Mouse (Mus musculus) midbrain, embryonic 14.5 days (tissue): ENCODE results near the gene Nme7. TPM values are rescaled to one million over a fixed set of nuclear protein-coding genes. Genes with fewer than 3 reads are reported as not detected.

Experiments
- ATAC-seq: fragments of 200-750 bp; cut with Nextera tagmentation; 2 replicates; pipeline ENCODE4 v1.8.0; 2017; ENCODE audit warnings: moderate number of reproducible peaks, moderate library complexity; ENCODE audit not compliant: low FRiP score, low TSS enrichment
- DNase-seq: peaks from one replicate; pipeline ENCODE4 v3.0.0-alpha.2; 2015
- H3K27ac ChIP-seq: fragments of 300-500 bp; sonication (generic); replicated peaks from 2 replicates; pipeline ENCODE4 v1.5.1; 2014; ENCODE audit warnings: mild to moderate bottlenecking, low read depth, low read length, moderate library complexity
- H3K27me3 ChIP-seq: fragments of 300-500 bp; sonication (generic); 2 replicates; pipeline ENCODE4 v1.6.1; 2014; ENCODE audit warnings: low read length, control low read depth, mixed read lengths; ENCODE audit not compliant: control insufficient read depth, insufficient read depth
- H3K36me3 ChIP-seq: fragments of 300-500 bp; sonication (generic); 2 replicates; pipeline ENCODE4 v1.6.1; 2014; ENCODE audit warnings: low read length, control low read depth; ENCODE audit not compliant: control insufficient read depth, insufficient read depth
- H3K4me1 ChIP-seq: fragments of 300-500 bp; sonication (generic); 2 replicates; pipeline ENCODE4 v1.6.1; 2014; ENCODE audit warnings: mild to moderate bottlenecking, antibody characterized with exemption, low read length, control low read depth; ENCODE audit not compliant: control insufficient read depth, insufficient read depth
- H3K4me2 ChIP-seq: fragments of 300-500 bp; sonication (generic); 2 replicates; pipeline ENCODE4 v1.6.1; 2014; ENCODE audit warnings: mild to moderate bottlenecking, low read length, moderate library complexity
- H3K4me3 ChIP-seq: fragments of 300-500 bp; sonication (generic); replicated peaks from 2 replicates; pipeline ENCODE4 v1.5.1; 2014; ENCODE audit warnings: low read depth, low read length
- H3K9ac ChIP-seq: fragments of 300-500 bp; sonication (generic); replicated peaks from 2 replicates; pipeline ENCODE4 v1.6.1; 2014; ENCODE audit warnings: mild to moderate bottlenecking, low read length, moderate library complexity
- H3K9me3 ChIP-seq: fragments of 300-500 bp; sonication (generic); 2 replicates; pipeline ENCODE4 v1.6.1; 2016; ENCODE audit warnings: low read length, control low read depth, mixed read lengths; ENCODE audit not compliant: control insufficient read depth
- WGBS: fragments of 180-500 bp; shearing (Covaris S2); extraction: QIAGEN DNeasy Blood & Tissue Kit; methylation state at CpG from one replicate; pipeline ENCODE4 v1.1.7; 2014; 5-methylcytosine and 5-hydroxymethylcytosine counted together
- polyA plus RNA-seq: library from polyadenylated mRNA; unstranded; fragments of >200 nt; fragmentation: Nextera tagmentation; extraction: Ambion mirVana; gene quantifications from 2 replicates; pipeline ENCODE4 v1.2.1, GENCODE M21; 2014

Gene Nme7
- polyA plus RNA-seq, 1 experiment from 2014 or later, result 29.4 TPM

DNA sequence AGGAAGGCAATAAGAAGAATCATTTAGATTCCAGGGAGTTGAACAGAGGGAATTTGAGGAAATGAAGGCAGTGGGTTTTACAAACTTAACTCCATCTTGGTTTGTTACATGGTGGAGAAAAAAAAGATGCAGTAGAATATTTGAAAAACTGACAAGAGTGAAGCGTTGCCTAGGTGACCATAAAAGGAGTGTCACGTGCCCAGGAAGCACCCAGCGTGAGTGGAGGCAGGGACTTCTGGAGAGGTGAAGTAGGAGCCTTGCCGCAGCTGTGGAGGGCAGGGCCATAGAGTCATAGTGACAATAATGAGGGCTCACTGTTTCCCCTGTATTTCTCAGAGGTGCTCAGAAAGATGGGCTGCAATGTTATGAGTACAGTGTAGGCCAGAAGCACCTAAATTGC lies 24.6 kb upstream of the Nme7 start:
- DNase-seq (no peak), ATAC-seq (no peak)
- Histone ChIP-seq H3K4me1 (no peaks in the 10 kb centered on the region), H3K27me3 (no peaks in the 10 kb centered on the region), H3K4me2 (no peak overlapping the region), H3K27ac (no peak overlapping the region), H3K36me3 (0 out of 2 replicates have a peak, but pooled peaks cover 15% of the 10 kb centered on the region), H3K9me3 (no peaks in the 10 kb centered on the region), H3K9ac (no peak overlapping the region), H3K4me3 (no peak overlapping the region)
- 74% methylated on average over 4 of the region's 4 CpGs for WGBS

DNA sequence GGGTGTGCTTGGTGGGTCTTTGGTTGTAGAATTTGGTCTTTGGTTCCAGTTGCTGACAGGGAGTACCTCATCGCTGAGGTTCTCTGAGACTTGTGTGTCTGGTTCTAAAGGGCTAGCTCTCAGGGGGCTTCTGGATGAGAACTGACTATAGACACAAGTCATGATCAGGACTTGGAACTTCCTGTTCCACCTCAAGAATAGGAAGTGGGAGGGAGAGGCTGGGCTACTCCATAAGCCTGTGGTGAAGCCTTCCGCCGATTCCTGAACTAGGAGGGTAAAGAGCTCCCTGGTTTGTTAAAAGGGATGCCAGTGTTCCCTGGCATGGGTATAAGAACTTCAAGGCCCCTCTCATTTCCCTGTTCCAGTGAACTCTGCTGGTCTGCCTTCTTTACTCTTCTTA lies 19.9 kb upstream of the Nme7 start:
- DNase-seq (no peak), ATAC-seq (no peak)
- 0 out of 2 replicates have a peak, but pooled peaks cover 19% of the 10 kb centered on the region for H3K36me3 ChIP-seq
- H3K4me2 ChIP-seq, result no peak overlapping the region
- H3K9me3 ChIP-seq, result no peaks in the 10 kb centered on the region
- H3K4me1 ChIP-seq, result no peaks in the 10 kb centered on the region
- H3K9ac ChIP-seq, result no peak overlapping the region
- WGBS, result 98% methylated on average over 3 of the region's 3 CpGs
- H3K27me3 ChIP-seq, result no peaks in the 10 kb centered on the region
- H3K27ac ChIP-seq, result no peak overlapping the region
- H3K4me3 ChIP-seq, result no peak overlapping the region

GRCm38 (mm10) chr1:164287406-164287805 lies 16.5 kb upstream of the Nme7 start:
- WGBS, result 56% methylated on average over 15 of the region's 15 CpGs
- no peaks in the 10 kb centered on the region for H3K9me3 ChIP-seq
- DNase-seq (no peak), ATAC-seq (no peak)
- 0 out of 2 replicates have a peak overlapping the region, but pooled peaks have one; percentile 9 for H3K9ac ChIP-seq
- no peaks in the 10 kb centered on the region for H3K4me1 ChIP-seq
- H3K36me3 ChIP-seq, result peaks cover 28% of the 10 kb centered on the region
- no peak overlapping the region for H3K4me3 ChIP-seq
- H3K27me3 ChIP-seq, result no peaks in the 10 kb centered on the region
- H3K27ac ChIP-seq, result no peak overlapping the region
- H3K4me2 ChIP-seq, result no peak overlapping the region

DNA sequence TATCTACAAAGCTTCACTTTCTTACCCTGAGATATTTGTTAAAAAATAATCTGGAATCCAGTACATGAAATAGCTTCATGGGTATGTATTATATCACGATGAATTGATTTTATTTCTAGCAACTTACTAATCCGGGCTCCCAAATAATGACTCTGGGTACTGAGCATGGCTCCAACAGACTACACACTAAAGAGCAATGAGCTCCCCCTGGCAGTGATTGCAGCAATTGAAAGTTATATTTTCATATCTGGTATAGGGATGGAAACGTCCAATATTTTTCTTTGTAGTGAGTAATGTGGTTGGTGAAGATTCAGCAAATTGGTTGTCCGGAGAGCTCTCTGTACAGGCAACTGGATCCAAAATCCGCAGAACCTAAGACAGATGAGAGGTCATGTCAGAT lies 11.9 kb upstream of the Nme7 start:
- 92% methylated on average over 5 of the region's 5 CpGs for whole genome bisulfite sequencing
- Histone ChIP-seq H3K4me1 (no peaks in the 10 kb centered on the region), H3K36me3 (peaks cover 60% of the 10 kb centered on the region), H3K27ac (no peak overlapping the region), H3K4me2 (no peak overlapping the region), H3K4me3 (no peak overlapping the region), H3K27me3 (no peaks in the 10 kb centered on the region), H3K9ac (no peak overlapping the region), H3K9me3 (no peaks in the 10 kb centered on the region)
- ATAC-seq (no peak), DNase-seq (no peak)

DNA sequence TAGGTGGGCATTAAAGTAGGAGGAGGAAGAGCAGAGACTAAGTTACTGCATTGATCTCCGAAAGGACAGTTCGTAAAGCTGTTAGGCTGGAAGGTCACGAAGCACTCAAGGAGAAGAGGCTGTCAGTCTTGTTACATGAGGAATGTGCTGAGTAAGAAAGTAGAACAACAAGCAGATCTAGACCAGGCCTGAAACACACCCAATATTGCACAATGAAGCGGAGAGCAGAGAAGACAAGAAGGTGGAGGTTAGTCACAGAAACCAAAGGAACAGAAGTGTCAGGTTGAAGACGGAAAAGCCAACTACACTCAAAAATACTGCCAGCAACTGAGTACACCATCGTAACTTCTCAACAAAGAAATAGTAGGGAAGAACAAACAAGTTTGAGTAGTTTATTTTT lies 9.8 kb upstream of the Nme7 start:
- no peak for DNase-seq
- no peak overlapping the region for H3K4me2 ChIP-seq
- H3K27ac ChIP-seq, result no peak overlapping the region
- peaks cover 76% of the 10 kb centered on the region for H3K36me3 ChIP-seq
- 95% methylated on average over 6 of the region's 6 CpGs for WGBS
- no peaks in the 10 kb centered on the region for H3K27me3 ChIP-seq
- H3K9me3 ChIP-seq, result no peaks in the 10 kb centered on the region
- no peaks in the 10 kb centered on the region for H3K4me1 ChIP-seq
- ATAC-seq, result no peak
- H3K9ac ChIP-seq, result no peak overlapping the region
- no peak overlapping the region for H3K4me3 ChIP-seq

DNA sequence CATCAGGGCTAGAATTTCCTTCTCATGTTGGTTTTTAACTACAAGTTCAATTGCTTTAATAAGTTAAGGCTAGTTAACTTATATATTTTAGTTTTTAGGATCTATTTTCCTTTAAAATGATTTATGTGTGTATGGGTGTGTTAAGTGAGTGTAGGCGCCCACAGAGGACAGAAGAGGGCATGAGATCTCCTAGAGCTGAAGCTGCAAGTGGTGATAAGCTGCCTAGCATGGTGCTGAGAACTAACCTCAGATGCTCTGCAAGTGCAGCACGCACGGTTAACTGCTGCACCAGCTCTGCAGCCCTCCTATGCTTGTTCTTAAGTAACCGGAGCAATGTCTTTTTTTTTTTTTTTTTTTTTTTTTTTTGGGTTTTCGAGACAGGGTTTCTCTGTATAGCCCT lies 7.4 kb upstream of the Nme7 start:
- no peaks in the 10 kb centered on the region for H3K4me1 ChIP-seq
- no peak overlapping the region for H3K4me3 ChIP-seq
- H3K36me3 ChIP-seq, result peaks cover 83% of the 10 kb centered on the region
- H3K27ac ChIP-seq, result no peak overlapping the region
- H3K9ac ChIP-seq, result no peak overlapping the region
- DNase-seq, result no peak
- 94% methylated on average over 4 of the region's 5 CpGs for WGBS
- no peak overlapping the region for H3K4me2 ChIP-seq
- no peak for ATAC-seq
- no peaks in the 10 kb centered on the region for H3K27me3 ChIP-seq
- no peaks in the 10 kb centered on the region for H3K9me3 ChIP-seq

- Histone ChIP-seq H3K9me3 (no peaks in the 10 kb centered on the region), H3K27me3 (no peaks in the 10 kb centered on the region), H3K9ac (no peak overlapping the region), H3K36me3 (peaks cover 61% of the 10 kb centered on the region), H3K4me3 (no peak overlapping the region), H3K27ac (no peak overlapping the region), H3K4me2 (no peak overlapping the region), H3K4me1 (0 out of 2 replicates have a peak, but pooled peaks cover 4% of the 10 kb centered on the region)
- ATAC-seq (no peak), DNase-seq (no peak)
- 90% methylated on average over 4 of the region's 4 CpGs for WGBS
These were observed 2.0 kb upstream of the Nme7 start for GRCm38 (mm10) chr1:164301949-164302348.

DNA sequence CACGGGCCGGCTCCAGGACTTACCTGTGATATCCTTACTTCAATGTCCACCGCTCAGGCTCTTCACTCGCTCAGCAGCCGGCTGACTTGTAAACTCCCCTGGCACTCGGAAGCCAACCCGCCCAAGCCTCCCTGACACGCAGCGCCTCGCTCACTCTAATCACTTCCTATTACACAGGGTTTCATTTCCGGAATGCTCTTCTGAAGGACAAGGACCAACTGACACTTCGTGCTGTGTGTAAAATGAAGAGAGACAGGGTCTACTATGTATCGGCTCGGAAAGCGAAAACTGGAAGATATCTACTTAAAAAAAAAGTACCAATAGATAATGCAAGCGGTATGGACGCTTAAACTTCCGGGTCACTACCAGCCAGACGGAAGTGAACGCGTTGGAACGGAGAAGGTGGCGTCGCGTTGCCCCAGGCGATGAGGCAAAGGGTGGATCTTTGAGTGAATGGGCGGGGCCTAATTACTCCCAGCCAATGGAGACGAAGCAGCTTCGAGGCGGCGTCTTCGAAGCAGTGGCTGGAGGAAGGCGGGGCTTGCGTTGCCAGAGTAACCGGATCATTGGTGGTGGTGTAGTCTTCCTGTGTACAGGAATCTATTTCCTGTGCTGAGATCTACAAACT lies 3.3 kb downstream of the Nme7 start, which contains the start of gene Blzf1:
TSS of gene Blzf1 (minus strand) at position 366 of the 628 bp plus-strand sequence.
- peak within 1 kb of the TSS; percentile 65 for H3K4me2 ChIP-seq

GRCm38 (mm10) chr1:164307922-164308321 lies 4.0 kb downstream of the Nme7 start:
- H3K27ac ChIP-seq, result no peak overlapping the region
- 12% methylated on average over 10 of the region's 10 CpGs for WGBS

More for the DNA sequence above, 3.3 kb downstream of the Nme7 start, which contains the start of gene Blzf1:
- Histone ChIP-seq H3K4me3 (peak within 1 kb of the TSS; percentile 79), H3K27ac (peak within 1 kb of the TSS; percentile 60), H3K36me3 (peaks cover 14% of the 10 kb centered on the region), H3K9me3 (no peaks in the 10 kb centered on the region), H3K4me1 (peaks cover 11% of the 10 kb centered on the region), H3K27me3 (no peaks in the 10 kb centered on the region), H3K9ac (peak within 1 kb of the TSS; percentile 65)
- DNase-seq (peak; percentile 100), ATAC-seq (peak; percentile 98)
- WGBS, result under 1% methylated on average over 35 of the region's 35 CpGs

More at GRCm38 (mm10) chr1:164307922-164308321, 4.0 kb downstream of the Nme7 start:
- Histone ChIP-seq H3K4me1 (peaks cover 11% of the 10 kb centered on the region), H3K9ac (peak overlapping the region; percentile 50), H3K4me2 (peak overlapping the region; percentile 65), H3K4me3 (peak overlapping the region; percentile 79), H3K27me3 (no peaks in the 10 kb centered on the region), H3K9me3 (no peaks in the 10 kb centered on the region), H3K36me3 (peaks cover 14% of the 10 kb centered on the region; the same call in 1 of the 2 replicates)
- ATAC-seq (0 out of 2 replicates have a peak, but pooled peaks have one; percentile 18), DNase-seq (no peak)
